Mouse (Mus musculus) forebrain, embryonic 11.5 days (tissue): ENCODE results near the gene Fcrlb. TPM values are rescaled to one million over a fixed set of nuclear protein-coding genes. Genes with fewer than 3 reads are reported as not detected.
A peak's percentile ranks its signal among the peaks of the same experiment; 100 is the strongest.

Experiments used
- ATAC-seq: fragments of 200-750 bp; cut with Nextera tagmentation; replicated peaks from 2 replicates; pipeline ENCODE4 v1.8.0; 2017; ENCODE audit warnings: moderate TSS enrichment; ENCODE audit not compliant: low FRiP score
- DNase-seq: peaks from one replicate; pipeline ENCODE4 v3.0.0-alpha.2; 2017; ENCODE audit warnings: low spot score
- H3K27ac ChIP-seq: fragments of 300-500 bp; sonication (generic); 2 replicates; pipeline ENCODE4 v1.5.1; 2014; ENCODE audit warnings: low read depth, low read length
- H3K27me3 ChIP-seq: fragments of 300-500 bp; sonication (generic); 2 replicates; pipeline ENCODE4 v1.6.1; 2014; ENCODE audit warnings: mild to moderate bottlenecking, low read length, mixed read lengths; ENCODE audit not compliant: control insufficient read depth, insufficient read depth
- H3K36me3 ChIP-seq: fragments of 300-500 bp; sonication (generic); 2 replicates; pipeline ENCODE4 v1.6.1; 2014; ENCODE audit warnings: mild to moderate bottlenecking, low read length, moderate library complexity, mixed read lengths; ENCODE audit not compliant: control insufficient read depth, insufficient read depth
- H3K4me1 ChIP-seq: fragments of 300-500 bp; sonication (generic); replicated peaks from 2 replicates; pipeline ENCODE4 v1.6.1; 2014; ENCODE audit warnings: low read length, mixed read lengths; ENCODE audit not compliant: control insufficient read depth, insufficient read depth
- H3K4me2 ChIP-seq: fragments of 300-500 bp; sonication (generic); 2 replicates; pipeline ENCODE4 v1.6.1; 2014; ENCODE audit warnings: low read depth, mild to moderate bottlenecking, low read length, moderate library complexity, mixed read lengths; ENCODE audit not compliant: severe bottlenecking
- H3K4me3 ChIP-seq: fragments of 300-500 bp; sonication (generic); 2 replicates; pipeline ENCODE4 v1.5.1; 2014; ENCODE audit warnings: low read depth, low read length
- H3K9ac ChIP-seq: fragments of 300-500 bp; sonication (generic); 2 replicates; pipeline ENCODE4 v1.6.1; 2014; ENCODE audit warnings: low read length
- H3K9me3 ChIP-seq: fragments of 300-500 bp; sonication (generic); 2 replicates; pipeline ENCODE4 v1.6.1; 2016; ENCODE audit warnings: low read length, mixed read lengths; ENCODE audit not compliant: control insufficient read depth
- WGBS: fragments of 180-500 bp; shearing (Covaris S2); extraction: QIAGEN DNeasy Blood & Tissue Kit; methylation state at CpG from one replicate; pipeline ENCODE4 v1.1.7; 2014; 5-methylcytosine and 5-hydroxymethylcytosine counted together
- polyA plus RNA-seq: library from polyadenylated mRNA; unstranded; fragments of >200 nt; fragmentation: Nextera tagmentation; extraction: Ambion mirVana; gene quantifications from 2 replicates; pipeline ENCODE4 v1.2.1, GENCODE M21; 2014

The Fcrlb gene
- polyA plus RNA-seq, 1 experiment from 2014 or later, result not detected

DNA sequence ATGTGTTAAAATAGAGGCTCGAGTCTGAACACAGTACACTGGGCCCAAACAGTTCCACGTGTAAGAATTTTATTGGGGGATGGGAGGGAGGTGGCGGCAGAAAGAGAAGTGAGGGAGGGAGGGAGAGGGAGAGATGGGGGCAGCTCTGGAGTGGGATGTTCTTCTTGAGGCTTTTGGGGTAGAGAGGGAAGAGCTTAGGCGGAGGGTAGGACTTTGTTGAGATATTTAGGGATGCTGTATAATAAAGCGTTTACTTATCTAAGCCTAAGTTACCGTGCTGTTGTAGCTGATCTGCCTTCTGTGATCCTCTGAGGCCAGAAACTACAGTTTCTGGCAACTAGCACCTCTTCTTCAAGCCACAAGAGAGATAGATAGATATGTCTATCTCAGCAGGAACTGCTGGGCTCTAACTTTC, 26.7 kb downstream of the Fcrlb start:
- Histone ChIP-seq H3K27ac (no peak overlapping the region), H3K36me3 (no peaks in the 10 kb centered on the region), H3K4me1 (no peaks in the 10 kb centered on the region), H3K9ac (no peak overlapping the region), H3K4me3 (no peak overlapping the region), H3K4me2 (no peak overlapping the region), H3K27me3 (no peaks in the 10 kb centered on the region), H3K9me3 (no peaks in the 10 kb centered on the region)
- ATAC-seq (no peak), DNase-seq (no peak)
- 59% methylated on average over 6 of the region's 6 CpGs for WGBS

DNA sequence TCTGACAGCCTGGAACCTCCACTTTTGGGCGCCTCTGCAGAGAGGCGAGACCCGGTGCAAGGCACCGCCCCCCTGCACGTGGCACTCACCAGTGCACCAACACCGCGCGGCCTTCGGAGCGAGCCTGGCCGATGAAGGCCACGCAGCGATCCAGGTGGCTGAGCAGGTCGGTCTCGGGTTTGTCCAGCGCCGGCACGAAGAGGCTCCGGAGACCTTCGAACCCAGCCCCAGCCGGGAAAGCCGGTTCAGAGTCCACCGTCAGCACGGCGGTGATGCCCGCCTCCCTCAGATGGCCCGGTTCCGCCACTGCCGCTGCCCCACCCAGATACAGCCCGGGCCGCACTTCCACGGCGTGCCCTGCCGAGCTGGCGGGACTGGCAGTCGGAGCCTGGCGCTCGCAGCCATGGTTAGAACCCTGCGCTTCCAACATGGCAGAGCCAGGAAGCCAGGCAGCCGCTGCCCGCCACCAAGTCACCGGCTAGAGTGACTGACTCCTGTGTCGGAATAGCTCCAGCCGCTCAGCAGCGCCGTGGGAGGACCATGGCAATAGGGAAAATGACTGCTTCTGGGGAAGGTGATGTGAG, 27.7 kb downstream of the Fcrlb start, which contains the start of the genes Gm26620 and Dusp12:
Gm26620 (plus strand) TSS at position 88 of the 584 bp plus-strand sequence.
Dusp12 (minus strand) TSS at position 563 of the 584 bp plus-strand sequence.
- peak within 1 kb of the TSS; percentile 73 for H3K4me2 ChIP-seq
- peak; percentile 91 for ATAC-seq
- peak within 1 kb of the TSS; percentile 15; the same call in 1 of the 2 replicates for H3K27ac ChIP-seq

DNA sequence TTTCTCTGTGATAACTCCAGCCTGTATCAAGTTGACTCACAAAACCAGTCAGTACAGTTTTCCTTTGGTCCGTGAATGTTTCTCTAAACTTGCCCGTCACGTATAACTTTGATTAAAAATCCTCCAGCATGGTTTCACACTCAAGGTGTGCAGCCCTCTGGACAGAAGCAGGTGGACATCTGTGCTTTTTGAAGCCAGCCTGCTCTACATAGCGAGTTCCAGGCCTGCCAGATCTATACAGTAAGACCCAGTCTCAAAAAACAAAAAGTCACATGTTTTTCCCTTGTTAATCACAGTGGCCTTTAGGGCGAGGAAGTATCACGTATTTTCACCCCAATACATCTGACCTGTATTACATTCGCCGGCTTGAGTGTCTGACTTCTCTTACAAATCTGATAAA, 28.4 kb downstream of the Fcrlb start:
- Histone ChIP-seq H3K9ac (peak overlapping the region; percentile 86), H3K4me2 (peak overlapping the region; percentile 73), H3K27ac (no peak overlapping the region), H3K4me1 (no peaks in the 10 kb centered on the region), H3K9me3 (no peaks in the 10 kb centered on the region), H3K4me3 (peak overlapping the region; percentile 93), H3K27me3 (no peaks in the 10 kb centered on the region), H3K36me3 (peaks cover 3% of the 10 kb centered on the region)
- no peak for DNase-seq
- 29% methylated on average over 8 of the region's 8 CpGs for WGBS
- no peak for ATAC-seq

More for the DNA sequence above, 27.7 kb downstream of the Fcrlb start, which contains the start of the genes Gm26620 and Dusp12:
- Histone ChIP-seq H3K4me3 (peak within 1 kb of the TSS; percentile 93), H3K4me1 (no peaks in the 10 kb centered on the region), H3K27me3 (no peaks in the 10 kb centered on the region), H3K36me3 (no peaks in the 10 kb centered on the region), H3K9me3 (no peaks in the 10 kb centered on the region), H3K9ac (peak within 1 kb of the TSS; percentile 86)
- under 1% methylated on average over 46 of the region's 46 CpGs for WGBS
- DNase-seq, result peak; percentile 91

DNA sequence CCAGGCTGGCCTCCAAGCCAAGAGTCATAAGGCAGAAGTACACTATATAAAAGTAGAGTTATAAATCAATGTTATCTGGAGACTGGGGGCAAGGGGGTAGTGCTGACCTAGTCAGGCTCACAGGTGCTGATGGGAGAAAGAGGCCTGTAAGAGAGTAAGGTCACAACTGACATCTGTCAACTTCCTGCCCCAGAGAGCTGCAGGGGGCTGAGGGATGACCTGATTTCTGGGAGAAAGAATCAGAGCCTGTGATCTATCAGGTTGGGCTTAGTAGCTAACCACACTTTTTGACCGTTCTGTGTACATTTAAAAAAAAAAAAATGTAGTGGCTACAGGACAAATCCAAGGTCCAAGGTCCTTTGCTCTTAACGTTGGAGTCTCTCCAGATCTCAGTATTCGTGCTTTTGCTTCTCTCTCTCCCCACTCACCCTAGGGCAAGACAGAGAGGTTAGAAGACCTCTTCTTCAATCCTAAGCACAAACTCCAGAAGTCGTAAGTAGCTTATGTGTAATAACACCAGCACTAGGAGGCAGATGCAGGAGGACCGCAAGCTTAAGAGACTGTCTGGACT, 29.7 kb downstream of the Fcrlb start:
- Histone ChIP-seq H3K4me1 (no peaks in the 10 kb centered on the region), H3K27me3 (no peaks in the 10 kb centered on the region), H3K9ac (no peak overlapping the region), H3K4me2 (no peak overlapping the region), H3K36me3 (peaks cover 4% of the 10 kb centered on the region), H3K4me3 (no peak overlapping the region), H3K9me3 (no peaks in the 10 kb centered on the region), H3K27ac (no peak overlapping the region)
- WGBS, result 89% methylated on average over 5 of the region's 5 CpGs
- ATAC-seq, result no peak
- no peak for DNase-seq

DNA sequence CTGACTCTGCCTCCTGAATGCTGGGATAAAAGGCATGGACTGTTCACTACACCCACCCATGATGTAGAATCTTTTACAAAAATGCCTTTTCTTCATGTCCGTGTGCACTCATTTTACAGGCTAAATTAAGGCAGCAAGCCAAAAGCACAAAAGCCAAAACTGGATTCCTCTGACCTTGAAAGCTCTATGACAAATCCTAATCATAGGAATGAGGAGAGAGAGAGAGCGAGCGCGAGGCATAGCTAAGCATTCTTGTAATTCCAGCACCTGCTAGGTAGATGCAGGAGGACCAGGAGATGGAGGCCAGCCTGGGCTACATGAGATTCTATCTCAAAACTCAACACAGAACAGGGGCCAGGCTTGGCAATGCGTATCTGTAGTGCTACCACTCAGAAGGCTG, 35.8 kb downstream of the Fcrlb start:
- Histone ChIP-seq H3K4me2 (no peak overlapping the region), H3K27ac (no peak overlapping the region), H3K36me3 (peaks cover 4% of the 10 kb centered on the region), H3K4me3 (no peak overlapping the region), H3K9me3 (no peaks in the 10 kb centered on the region), H3K9ac (no peak overlapping the region), H3K27me3 (no peaks in the 10 kb centered on the region), H3K4me1 (no peaks in the 10 kb centered on the region)
- no peak for ATAC-seq
- DNase-seq, result no peak
- 90% methylated on average over 5 of the region's 5 CpGs for WGBS

DNA sequence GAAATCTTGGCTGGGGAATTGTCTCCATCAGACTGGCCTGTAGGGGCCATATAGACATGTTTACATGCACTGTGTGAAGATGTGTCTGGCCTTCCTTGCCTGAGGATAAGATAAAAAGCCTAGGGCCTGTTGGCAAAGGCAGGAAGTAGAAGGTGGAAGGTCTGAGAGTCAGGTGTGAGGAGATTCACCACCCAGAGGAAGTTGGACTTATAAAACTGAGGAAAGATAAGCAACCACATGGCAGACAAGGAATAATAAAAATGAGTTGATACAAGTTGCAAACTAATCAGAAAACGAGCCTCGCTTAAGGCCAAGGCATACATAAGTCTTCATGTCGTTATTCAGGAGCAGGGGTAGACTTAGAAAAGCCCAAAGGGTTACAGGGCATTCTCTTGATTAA, 37.1 kb downstream of the Fcrlb start:
- ATAC-seq (no peak), DNase-seq (no peak)
- no peak overlapping the region for H3K9ac ChIP-seq
- no peak overlapping the region for H3K27ac ChIP-seq
- H3K4me3 ChIP-seq, result no peak overlapping the region
- 92% methylated on average over 3 of the region's 3 CpGs for WGBS
- H3K9me3 ChIP-seq, result no peaks in the 10 kb centered on the region
- H3K4me1 ChIP-seq, result no peaks in the 10 kb centered on the region
- H3K36me3 ChIP-seq, result peaks cover 4% of the 10 kb centered on the region
- no peaks in the 10 kb centered on the region for H3K27me3 ChIP-seq
- no peak overlapping the region for H3K4me2 ChIP-seq

DNA sequence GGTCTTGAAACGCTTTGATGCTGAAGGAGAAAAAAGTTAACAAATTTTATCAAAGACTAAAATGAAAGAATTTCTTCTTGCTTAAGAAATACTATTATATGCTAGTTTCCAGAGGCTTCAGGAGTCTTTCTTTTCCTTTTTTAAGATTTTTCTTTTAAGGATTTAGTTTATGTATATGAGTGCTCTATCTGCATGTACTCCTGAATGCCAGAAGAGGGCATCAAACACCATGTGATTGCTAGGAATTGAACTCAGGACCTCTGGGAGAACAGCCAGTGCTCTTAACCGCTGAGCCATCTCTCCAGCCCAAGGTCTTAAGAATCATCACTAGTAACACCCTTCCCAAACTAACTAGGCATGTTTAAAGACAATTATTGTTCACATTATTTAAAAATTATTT, 40.8 kb downstream of the Fcrlb start:
- Histone ChIP-seq H3K27ac (no peak overlapping the region), H3K9me3 (no peaks in the 10 kb centered on the region), H3K27me3 (no peaks in the 10 kb centered on the region), H3K4me1 (no peaks in the 10 kb centered on the region), H3K9ac (no peak overlapping the region), H3K36me3 (no peaks in the 10 kb centered on the region), H3K4me3 (no peak overlapping the region), H3K4me2 (no peak overlapping the region)
- no peak for ATAC-seq
- no peak for DNase-seq
- WGBS, result 92% methylated on average over 2 of the region's 2 CpGs

DNA sequence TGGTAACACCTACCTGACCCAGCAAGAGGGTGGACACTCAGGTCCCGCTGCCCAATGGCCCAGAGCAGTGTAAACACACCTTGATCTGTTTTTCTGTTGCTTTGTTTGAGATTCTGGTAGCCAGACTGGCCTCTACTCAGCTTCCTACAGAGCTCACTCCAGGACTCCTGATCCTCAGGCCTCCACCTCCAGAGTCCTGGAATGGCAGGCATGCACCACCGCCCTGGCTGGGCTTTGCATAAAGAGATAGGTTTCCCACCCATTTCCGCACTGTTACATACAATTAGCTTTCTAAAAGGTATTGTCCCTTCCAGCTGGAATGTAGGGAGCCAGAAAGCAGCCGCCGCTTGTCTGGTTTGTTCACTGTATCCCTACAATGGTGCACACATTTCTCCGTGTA, 41.3 kb downstream of the Fcrlb start:
- no peaks in the 10 kb centered on the region for H3K4me1 ChIP-seq
- H3K9ac ChIP-seq, result no peak overlapping the region
- no peaks in the 10 kb centered on the region for H3K9me3 ChIP-seq
- H3K36me3 ChIP-seq, result no peaks in the 10 kb centered on the region
- H3K4me3 ChIP-seq, result no peak overlapping the region
- H3K27me3 ChIP-seq, result no peaks in the 10 kb centered on the region
- H3K27ac ChIP-seq, result no peak overlapping the region
- ATAC-seq, result no peak
- 90% methylated on average over 6 of the region's 6 CpGs for WGBS
- no peak overlapping the region for H3K4me2 ChIP-seq
- no peak for DNase-seq

DNA sequence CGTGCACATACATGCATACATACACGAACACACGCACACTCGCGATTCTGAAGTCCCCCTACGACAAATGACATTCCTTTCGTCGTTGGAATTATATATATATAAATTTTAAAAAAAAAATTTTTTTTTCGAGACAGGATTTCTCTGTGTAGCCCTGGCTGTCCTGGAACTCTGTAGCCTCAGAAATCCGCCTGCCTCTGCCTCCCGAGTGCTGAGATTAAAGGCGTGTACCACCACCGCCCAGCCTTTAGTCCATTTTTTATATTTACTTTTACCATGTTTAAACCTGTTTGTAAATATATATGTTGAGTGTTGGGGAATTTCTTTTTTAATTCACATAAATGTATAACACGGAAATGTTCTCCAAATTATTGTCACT, 43.8 kb downstream of the Fcrlb start:
- H3K9ac ChIP-seq, result peak overlapping the region; percentile 60
- peak; percentile 28; the same call in 1 of the 2 replicates for ATAC-seq
- no peaks in the 10 kb centered on the region for H3K36me3 ChIP-seq
- H3K27me3 ChIP-seq, result no peaks in the 10 kb centered on the region
- H3K9me3 ChIP-seq, result no peaks in the 10 kb centered on the region
- WGBS, result 20% methylated on average over 14 of the region's 14 CpGs
- no peak for DNase-seq
- no peaks in the 10 kb centered on the region for H3K4me1 ChIP-seq
- no peak overlapping the region for H3K27ac ChIP-seq
- peak overlapping the region; percentile 84 for H3K4me3 ChIP-seq
- H3K4me2 ChIP-seq, result peak overlapping the region; percentile 76
